Mouse (Mus musculus): ENCODE results near the gene Rfx1. TPM values are rescaled to one million over a fixed set of nuclear protein-coding genes. Genes with fewer than 3 reads are reported as not detected.

The Rfx1 gene
- polyA plus RNA-seq, 1 experiment from 2014 or later, result 6.8 TPM

- no peaks in the 10 kb centered on the region for H3K36me3 ChIP-seq (ENCODE audit: control insufficient read depth, insufficient read depth, low read length)
- H3K9ac ChIP-seq (ENCODE audit: low read length), result peak overlapping the region; percentile 80
- peak overlapping the region; percentile 42 for H3K4me2 ChIP-seq (ENCODE audit: low read length)
- peak overlapping the region; percentile 94 for H3K4me3 ChIP-seq (ENCODE audit: low read depth, low read length)
- ATAC-seq, result peak; percentile 60
- peak; percentile 90 for DNase-seq (ENCODE audit: low spot score)
- H3K27ac ChIP-seq (ENCODE audit: low read depth, low read length), result peak overlapping the region; percentile 93
- WGBS, result under 1% methylated on average over 53 of the region's 58 CpGs
- no peaks in the 10 kb centered on the region for H3K9me3 ChIP-seq (replicated peaks; ENCODE audit: control insufficient read depth, low read length)
- no peaks in the 10 kb centered on the region for H3K27me3 ChIP-seq (replicated peaks; ENCODE audit: control insufficient read depth, insufficient read depth, low read length)
- H3K4me1 ChIP-seq (ENCODE audit: control insufficient read depth, insufficient read depth, low read length), result 0 out of 2 replicates have a peak, but pooled peaks cover 5% of the 10 kb centered on the region
Observed at GRCm38 (mm10) chr8:84067047-84067573, 476 bp downstream of the Rfx1 start.

DNA sequence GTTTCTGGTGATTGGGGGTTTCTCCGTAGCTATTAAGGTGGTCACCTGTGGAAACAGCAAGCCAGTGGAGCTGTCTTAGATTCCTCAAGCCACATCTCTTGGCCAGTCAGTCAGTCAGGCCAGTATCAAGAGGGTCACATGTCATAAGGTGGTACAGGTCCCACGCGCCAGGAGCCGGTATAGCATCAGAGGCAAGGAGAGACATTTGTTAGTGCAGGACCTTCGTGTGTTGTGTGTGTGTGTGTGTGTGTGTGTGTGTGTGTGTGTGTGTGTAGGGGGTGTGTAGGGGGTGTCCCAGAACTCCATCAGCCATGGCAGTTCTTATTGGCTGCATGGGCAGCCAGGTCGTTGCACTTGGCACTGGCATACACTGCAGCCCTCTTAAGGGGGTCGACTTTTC is 1.3 kb downstream of the Rfx1 start:
- Histone ChIP-seq H3K9ac (ENCODE audit: low read length) (no peak overlapping the region), H3K4me2 (ENCODE audit: low read length) (peak overlapping the region; percentile 42), H3K9me3 (replicated peaks; ENCODE audit: control insufficient read depth, low read length) (no peaks in the 10 kb centered on the region), H3K27me3 (replicated peaks; ENCODE audit: control insufficient read depth, insufficient read depth, low read length) (no peaks in the 10 kb centered on the region), H3K4me1 (ENCODE audit: control insufficient read depth, insufficient read depth, low read length) (0 out of 2 replicates have a peak, but pooled peaks cover 5% of the 10 kb centered on the region), H3K4me3 (ENCODE audit: low read depth, low read length) (peak overlapping the region; percentile 94), H3K36me3 (ENCODE audit: control insufficient read depth, insufficient read depth, low read length) (no peaks in the 10 kb centered on the region), H3K27ac (ENCODE audit: low read depth, low read length) (no peak overlapping the region)
- ATAC-seq, result no peak
- no peak for DNase-seq (ENCODE audit: low spot score)
- 88% methylated on average over 7 of the region's 7 CpGs for WGBS

GRCm38 (mm10) chr8:84068316-84069035 is 1.8 kb downstream of the Rfx1 start:
- Histone ChIP-seq H3K9ac (ENCODE audit: low read length) (no peak overlapping the region), H3K4me2 (ENCODE audit: low read length) (no peak overlapping the region), H3K4me1 (ENCODE audit: control insufficient read depth, insufficient read depth, low read length) (0 out of 2 replicates have a peak, but pooled peaks cover 9% of the 10 kb centered on the region), H3K36me3 (ENCODE audit: control insufficient read depth, insufficient read depth, low read length) (no peaks in the 10 kb centered on the region), H3K27ac (ENCODE audit: low read depth, low read length) (no peak overlapping the region), H3K9me3 (replicated peaks; ENCODE audit: control insufficient read depth, low read length) (no peaks in the 10 kb centered on the region), H3K4me3 (ENCODE audit: low read depth, low read length) (no peak overlapping the region), H3K27me3 (replicated peaks; ENCODE audit: control insufficient read depth, insufficient read depth, low read length) (no peaks in the 10 kb centered on the region)
- ATAC-seq (no peak), DNase-seq (ENCODE audit: low spot score) (no peak)
- 82% methylated on average over 12 of the region's 12 CpGs for WGBS

DNA sequence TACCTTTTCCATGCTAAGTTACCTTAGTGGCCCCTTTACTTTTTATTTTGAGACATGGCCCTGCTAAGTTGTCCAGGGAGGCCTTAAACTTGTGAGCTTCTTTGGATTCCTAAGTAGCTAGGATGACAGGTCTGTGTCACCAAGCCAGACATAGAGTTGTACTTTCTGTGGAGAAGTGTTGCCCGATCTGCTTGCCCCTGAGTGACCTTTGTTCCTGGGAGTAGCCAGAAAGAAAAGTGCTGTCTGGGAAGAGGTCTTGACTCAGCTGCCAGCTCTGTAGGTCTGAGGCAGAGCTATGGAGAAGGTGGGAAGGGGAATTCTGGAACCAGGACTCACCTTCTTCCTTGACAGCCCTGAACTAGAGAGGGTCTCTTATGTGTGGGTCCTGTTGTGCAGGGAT is 2.5 kb downstream of the Rfx1 start:
- ATAC-seq (no peak), DNase-seq (ENCODE audit: low spot score) (no peak)
- Histone ChIP-seq H3K27ac (ENCODE audit: low read depth, low read length) (no peak overlapping the region), H3K9ac (ENCODE audit: low read length) (no peak overlapping the region), H3K4me2 (ENCODE audit: low read length) (no peak overlapping the region), H3K27me3 (replicated peaks; ENCODE audit: control insufficient read depth, insufficient read depth, low read length) (no peaks in the 10 kb centered on the region), H3K4me3 (ENCODE audit: low read depth, low read length) (no peak overlapping the region), H3K4me1 (ENCODE audit: control insufficient read depth, insufficient read depth, low read length) (peaks cover 9% of the 10 kb centered on the region; the same call in 1 of the 2 replicates), H3K9me3 (replicated peaks; ENCODE audit: control insufficient read depth, low read length) (no peaks in the 10 kb centered on the region), H3K36me3 (ENCODE audit: control insufficient read depth, insufficient read depth, low read length) (no peaks in the 10 kb centered on the region)
- WGBS, result 50% methylated on average over 1 of the region's 1 CpGs

DNA sequence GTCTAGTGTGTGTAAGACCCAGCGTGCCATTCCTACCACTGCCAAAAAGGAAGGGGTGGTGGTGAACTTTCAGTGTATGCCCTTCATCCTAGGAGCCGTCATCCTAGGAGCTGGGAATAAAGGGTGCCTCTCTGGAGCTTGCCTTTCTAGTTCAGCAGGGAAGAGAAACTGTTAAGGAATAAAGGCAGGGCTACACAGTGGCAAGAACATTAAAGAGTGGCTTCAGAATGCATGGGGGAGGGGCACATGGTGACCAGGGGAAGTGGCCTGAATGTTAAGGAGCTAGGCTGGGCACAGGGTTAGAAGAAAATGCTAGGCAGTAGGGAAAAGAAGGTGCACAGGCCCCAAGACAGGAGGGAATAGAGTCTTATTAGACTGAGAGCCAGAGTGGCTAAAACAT is 3.1 kb downstream of the Rfx1 start:
- 46% methylated on average over 2 of the region's 2 CpGs for WGBS
- H3K36me3 ChIP-seq (ENCODE audit: control insufficient read depth, insufficient read depth, low read length), result no peaks in the 10 kb centered on the region
- H3K9ac ChIP-seq (ENCODE audit: low read length), result no peak overlapping the region
- H3K9me3 ChIP-seq (replicated peaks; ENCODE audit: control insufficient read depth, low read length), result no peaks in the 10 kb centered on the region
- H3K4me1 ChIP-seq (ENCODE audit: control insufficient read depth, insufficient read depth, low read length), result peaks cover 9% of the 10 kb centered on the region; the same call in 1 of the 2 replicates
- no peak overlapping the region for H3K4me2 ChIP-seq (ENCODE audit: low read length)
- no peak overlapping the region for H3K27ac ChIP-seq (ENCODE audit: low read depth, low read length)
- no peak overlapping the region for H3K4me3 ChIP-seq (ENCODE audit: low read depth, low read length)
- ATAC-seq (no peak), DNase-seq (ENCODE audit: low spot score) (no peak)
- H3K27me3 ChIP-seq (replicated peaks; ENCODE audit: control insufficient read depth, insufficient read depth, low read length), result no peaks in the 10 kb centered on the region

DNA sequence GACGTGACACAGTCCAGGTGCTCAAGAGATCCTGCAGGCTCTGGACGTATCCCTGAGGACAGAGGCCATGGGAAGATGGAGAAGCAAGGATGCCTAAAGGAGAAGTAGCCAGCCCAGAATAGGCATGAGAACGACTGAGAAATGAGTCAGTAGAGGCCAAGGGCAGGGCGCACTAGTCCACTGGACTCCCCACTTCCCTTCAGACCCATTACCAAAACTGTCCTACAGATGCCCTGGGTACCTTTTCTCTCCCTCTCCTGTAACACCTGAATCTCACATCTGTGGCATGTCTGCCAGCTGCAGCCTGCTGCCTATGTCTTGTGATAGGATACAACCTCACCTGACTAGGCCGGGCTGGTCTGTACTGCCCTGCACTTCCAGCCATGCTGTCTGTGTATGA is 3.6 kb downstream of the Rfx1 start:
- DNase-seq (ENCODE audit: low spot score), result no peak
- H3K4me1 ChIP-seq (ENCODE audit: control insufficient read depth, insufficient read depth, low read length), result peaks cover 9% of the 10 kb centered on the region; the same call in 1 of the 2 replicates
- H3K36me3 ChIP-seq (ENCODE audit: control insufficient read depth, insufficient read depth, low read length), result 0 out of 2 replicates have a peak, but pooled peaks cover 1% of the 10 kb centered on the region
- WGBS, result 88% methylated on average over 5 of the region's 5 CpGs
- no peaks in the 10 kb centered on the region for H3K9me3 ChIP-seq (replicated peaks; ENCODE audit: control insufficient read depth, low read length)
- no peaks in the 10 kb centered on the region for H3K27me3 ChIP-seq (replicated peaks; ENCODE audit: control insufficient read depth, insufficient read depth, low read length)
- H3K27ac ChIP-seq (ENCODE audit: low read depth, low read length), result no peak overlapping the region
- no peak overlapping the region for H3K4me3 ChIP-seq (ENCODE audit: low read depth, low read length)
- ATAC-seq, result no peak
- H3K9ac ChIP-seq (ENCODE audit: low read length), result peak overlapping the region; percentile 5; the same call in 1 of the 2 replicates
- H3K4me2 ChIP-seq (ENCODE audit: low read length), result no peak overlapping the region

GRCm38 (mm10) chr8:84070667-84071066 is 4.0 kb downstream of the Rfx1 start:
- no peak for DNase-seq (ENCODE audit: low spot score)
- H3K27ac ChIP-seq (ENCODE audit: low read depth, low read length), result no peak overlapping the region
- H3K9ac ChIP-seq (ENCODE audit: low read length), result 0 out of 2 replicates have a peak overlapping the region, but pooled peaks have one; percentile 5
- H3K4me3 ChIP-seq (ENCODE audit: low read depth, low read length), result no peak overlapping the region
- 81% methylated on average over 2 of the region's 2 CpGs for WGBS
- no peaks in the 10 kb centered on the region for H3K27me3 ChIP-seq (replicated peaks; ENCODE audit: control insufficient read depth, insufficient read depth, low read length)
- ATAC-seq, result no peak
- H3K4me2 ChIP-seq (ENCODE audit: low read length), result no peak overlapping the region
- peaks cover 9% of the 10 kb centered on the region; the same call in 1 of the 2 replicates for H3K4me1 ChIP-seq (ENCODE audit: control insufficient read depth, insufficient read depth, low read length)
- 0 out of 2 replicates have a peak, but pooled peaks cover 3% of the 10 kb centered on the region for H3K36me3 ChIP-seq (ENCODE audit: control insufficient read depth, insufficient read depth, low read length)
- no peaks in the 10 kb centered on the region for H3K9me3 ChIP-seq (replicated peaks; ENCODE audit: control insufficient read depth, low read length)

- H3K4me2 ChIP-seq (ENCODE audit: low read length), result no peak overlapping the region
- H3K4me3 ChIP-seq (ENCODE audit: low read depth, low read length), result no peak overlapping the region
Observed at GRCm38 (mm10) chr8:84071921-84072320, 5.3 kb downstream of the Rfx1 start.

DNA sequence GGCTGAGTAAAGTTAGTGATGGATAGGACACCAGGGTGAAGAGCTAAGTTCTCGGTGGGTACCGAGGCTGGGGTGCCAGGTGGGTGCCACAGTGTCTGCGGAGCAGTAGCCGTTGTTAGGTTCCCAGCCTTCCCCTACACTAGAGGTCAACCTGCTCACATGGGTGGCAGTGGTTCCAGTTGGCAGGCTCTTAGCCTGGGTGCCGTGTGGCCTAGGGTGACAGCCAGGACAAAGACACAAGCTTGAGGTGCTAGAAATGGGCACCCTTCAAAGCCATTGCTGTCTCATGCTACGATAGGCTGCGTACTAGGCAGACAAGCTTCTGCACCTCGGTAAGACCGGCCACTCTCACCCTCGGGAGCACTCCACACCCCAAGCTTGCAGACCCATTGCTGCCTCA is 5.7 kb downstream of the Rfx1 start:
- DNase-seq (ENCODE audit: low spot score) (no peak), ATAC-seq (no peak)
- Histone ChIP-seq H3K27me3 (replicated peaks; ENCODE audit: control insufficient read depth, insufficient read depth, low read length) (no peaks in the 10 kb centered on the region), H3K27ac (ENCODE audit: low read depth, low read length) (no peak overlapping the region), H3K36me3 (ENCODE audit: control insufficient read depth, insufficient read depth, low read length) (peaks cover 12% of the 10 kb centered on the region), H3K4me2 (ENCODE audit: low read length) (no peak overlapping the region), H3K9ac (ENCODE audit: low read length) (no peak overlapping the region), H3K4me3 (ENCODE audit: low read depth, low read length) (no peak overlapping the region), H3K4me1 (ENCODE audit: control insufficient read depth, insufficient read depth, low read length) (peaks cover 9% of the 10 kb centered on the region; the same call in 1 of the 2 replicates), H3K9me3 (replicated peaks; ENCODE audit: control insufficient read depth, low read length) (no peaks in the 10 kb centered on the region)
- WGBS, result 86% methylated on average over 10 of the region's 10 CpGs

More at GRCm38 (mm10) chr8:84071921-84072320, 5.3 kb downstream of the Rfx1 start:
- no peak for DNase-seq (ENCODE audit: low spot score)
- Histone ChIP-seq H3K9ac (ENCODE audit: low read length) (no peak overlapping the region), H3K36me3 (ENCODE audit: control insufficient read depth, insufficient read depth, low read length) (peaks cover 9% of the 10 kb centered on the region), H3K27ac (ENCODE audit: low read depth, low read length) (no peak overlapping the region), H3K4me1 (ENCODE audit: control insufficient read depth, insufficient read depth, low read length) (peaks cover 9% of the 10 kb centered on the region; the same call in 1 of the 2 replicates), H3K27me3 (replicated peaks; ENCODE audit: control insufficient read depth, insufficient read depth, low read length) (no peaks in the 10 kb centered on the region), H3K9me3 (replicated peaks; ENCODE audit: control insufficient read depth, low read length) (no peaks in the 10 kb centered on the region)
- no peak for ATAC-seq
- 79% methylated on average over 3 of the region's 3 CpGs for WGBS
